Mouse (Mus musculus): ENCODE results near the gene Ap1s1.

- no peak for TF ChIP-seq CTCF (IDR thresholded peaks at IDR 0.05; ENCODE audit: low read depth, low read length)
- TF ChIP-seq POLR2A (IDR thresholded peaks at IDR 0.05; ENCODE audit: extremely low read depth, insufficient read depth, low read length) = no peak
Measured at GRCm38 (mm10) chr5:137073141-137073540, 27.2 kb upstream of the Ap1s1 start.

All from liver, adult 2 months (tissue).